Comparison of ENCODE assay signal across 8 mouse cellular contexts in the genomic region with DNA sequence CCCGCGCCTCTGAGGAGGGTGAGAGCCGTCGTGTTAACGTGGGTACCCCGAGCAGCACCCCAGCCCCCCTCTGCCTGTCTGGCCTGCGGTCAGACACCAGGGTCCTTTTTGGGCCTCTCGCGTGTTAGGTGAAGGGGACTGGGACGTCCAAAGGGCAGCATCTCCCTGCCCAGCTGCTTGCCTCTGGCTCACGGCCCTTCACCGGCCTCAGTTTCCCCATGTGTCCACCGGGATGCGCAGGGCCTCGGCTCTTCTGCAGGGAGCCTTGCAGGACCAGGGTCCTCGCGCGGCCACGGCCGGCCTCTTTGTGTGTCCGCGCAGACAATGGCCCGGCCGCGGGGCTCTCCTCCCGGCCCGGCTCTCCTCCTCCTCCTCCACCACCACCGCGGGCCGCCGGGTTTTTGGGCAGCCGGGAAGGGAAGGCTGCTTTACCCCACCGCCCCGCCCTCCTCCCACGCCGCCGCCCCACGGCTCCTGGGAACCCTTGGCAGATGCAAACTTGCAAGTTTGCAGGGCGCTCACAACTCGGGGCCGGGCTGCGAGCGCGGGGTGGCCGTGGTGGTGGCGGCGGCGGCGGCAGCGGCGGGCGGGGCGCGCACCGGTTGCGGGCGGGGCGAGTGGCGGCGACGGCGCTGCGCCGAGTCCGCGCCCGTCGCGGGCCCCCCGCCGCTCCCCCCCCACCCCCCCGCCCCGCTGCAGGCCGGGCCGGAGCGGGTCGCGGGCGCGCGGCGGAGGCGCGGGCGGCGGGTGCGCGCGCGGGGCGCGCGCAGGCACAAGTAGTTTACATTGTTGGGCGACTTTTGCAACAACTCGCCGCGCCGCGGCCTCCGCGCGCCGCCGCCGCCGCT. TPM values are rescaled to one million over a fixed set of nuclear protein-coding genes. Genes with fewer than 3 reads are reported as not detected.
DNase-seq lines count a peak whose midpoint lies in the region; ATAC-seq and TF ChIP-seq lines count a peak whose summit lies in the region.

No protein-coding gene starts in this region.

- H3K4me3 ChIP-seq in erythroblast, embryonic 14.5 days (replicated peaks) = peak overlapping the region; percentile 71
- H3K4me3 ChIP-seq in intestine, postnatal 0 days (ENCODE audit: low read depth, low read length) = peak overlapping the region; percentile 89
- peak overlapping the region; percentile 85 for H3K4me3 ChIP-seq in liver, adult 2 months (ENCODE audit: insufficient read depth, low read depth, low read length)
- H3K4me3 ChIP-seq in testis, adult 2 months (ENCODE audit: control insufficient read depth, low read depth, low read length) = peak overlapping the region; percentile 58

- peaks cover 30% of the 10 kb centered on the region for H3K27me3 ChIP-seq in erythroblast, embryonic 14.5 days (ENCODE audit: control insufficient read depth)
- no peaks in the 10 kb centered on the region for H3K27me3 ChIP-seq in intestine, postnatal 0 days (replicated peaks; ENCODE audit: control insufficient read depth, insufficient read depth, low read length)
- no peaks in the 10 kb centered on the region for H3K27me3 ChIP-seq in liver, adult 2 months (ENCODE audit: control insufficient read depth, insufficient read depth, low read length)
- H3K27me3 ChIP-seq in testis, adult 2 months (ENCODE audit: control insufficient read depth, insufficient read depth, low read length) = no peaks in the 10 kb centered on the region

- WGBS in intestine, postnatal 0 days = under 1% methylated on average over 45 of the region's 106 CpGs
- WGBS in liver, adult 2 months = 5% methylated on average over 63 of the region's 106 CpGs

- DNase-seq in cerebellum, postnatal 36 days = peak; percentile 39 to 52
- peak; percentile 74 to 81 for DNase-seq in gastrocnemius, postnatal 4 days (ENCODE audit: low spot score in 2 of 2)
- peak; percentile 57 for DNase-seq in liver, adult 2 months (ENCODE audit: extremely low read depth, low read depth, low spot score)
- peak; percentile 56 for DNase-seq in naive thymus-derived CD4-positive, alpha-beta T cell, adult 2 months (ENCODE audit: low read depth)

- no peaks in the 10 kb centered on the region for H3K36me3 ChIP-seq in erythroblast, embryonic 14.5 days (ENCODE audit: control insufficient read depth)
- H3K36me3 ChIP-seq in intestine, postnatal 0 days (ENCODE audit: control insufficient read depth, insufficient read depth) = no peaks in the 10 kb centered on the region
- no peaks in the 10 kb centered on the region for H3K36me3 ChIP-seq in liver, adult 2 months (ENCODE audit: control insufficient read depth, insufficient read depth, low read length)
- H3K36me3 ChIP-seq in testis, adult 2 months (ENCODE audit: control insufficient read depth, insufficient read depth, low read length) = no peaks in the 10 kb centered on the region

- no peaks in the 10 kb centered on the region for H3K9me3 ChIP-seq in erythroblast, embryonic 14.5 days (ENCODE audit: control insufficient read depth, low read length)
- no peaks in the 10 kb centered on the region for H3K9me3 ChIP-seq in intestine, postnatal 0 days (ENCODE audit: control insufficient read depth)

- TF ChIP-seq CTCF in intestine, postnatal 0 days (IDR thresholded peaks at IDR 0.05; ENCODE audit: low read depth) = no peak
- TF ChIP-seq CTCF in liver, adult 2 months (IDR thresholded peaks at IDR 0.05; ENCODE audit: low read depth, low read length) = no peak
- no peak for TF ChIP-seq CTCF in testis, adult 2 months (IDR thresholded peaks at IDR 0.05; ENCODE audit: control insufficient read depth, insufficient read depth, insufficient replicate concordance, low read depth, low read length)

- no peak for ATAC-seq in erythroblast, adult 5-6 weeks (replicated peaks; ENCODE audit: low FRiP score, poor library complexity, severe bottlenecking)
- ATAC-seq in intestine, postnatal 0 days = peak; percentile 66

- peaks cover 40% of the 10 kb centered on the region for H3K79me2 ChIP-seq in liver, adult 2 months (ENCODE audit: control insufficient read depth, insufficient read depth, low read length)

- TF ChIP-seq POLR2A in liver, adult 2 months (IDR thresholded peaks at IDR 0.05; ENCODE audit: extremely low read depth, insufficient read depth, low read length) = peak; percentile 59
- no peak for TF ChIP-seq POLR2A in testis, adult 2 months (IDR thresholded peaks at IDR 0.05; ENCODE audit: control insufficient read depth, low read depth, low read length)

- peak overlapping the region; percentile 97 for H3K27ac ChIP-seq in intestine, postnatal 0 days (ENCODE audit: low read depth, low read length)
- H3K27ac ChIP-seq in liver, adult 2 months (replicated peaks; ENCODE audit: insufficient read depth, low read depth, low read length) = peak overlapping the region; percentile 98
- peak overlapping the region; percentile 26 for H3K27ac ChIP-seq in testis, adult 2 months (ENCODE audit: control insufficient read depth, insufficient read depth, low read depth, low read length)

- H3K9ac ChIP-seq in intestine, postnatal 0 days (ENCODE audit: low read depth, low read length) = peak overlapping the region; percentile 99
- H3K9ac ChIP-seq in liver, adult 2 months (ENCODE audit: low read depth, low read length) = peak overlapping the region; percentile 96

- peak overlapping the region; percentile 97 for H3K4me2 ChIP-seq in intestine, postnatal 0 days (replicated peaks; ENCODE audit: low read depth)

- H3K4me1 ChIP-seq in erythroblast, embryonic 14.5 days (ENCODE audit: control insufficient read depth) = peaks cover 33% of the 10 kb centered on the region
- H3K4me1 ChIP-seq in intestine, postnatal 0 days (replicated peaks; ENCODE audit: control insufficient read depth, insufficient read depth, low read length) = peaks cover 47% of the 10 kb centered on the region
- peaks cover 46% of the 10 kb centered on the region for H3K4me1 ChIP-seq in liver, adult 2 months (ENCODE audit: control insufficient read depth, insufficient read depth, low read length)
- H3K4me1 ChIP-seq in testis, adult 2 months (ENCODE audit: control insufficient read depth, insufficient read depth, low read length) = peaks cover 20% of the 10 kb centered on the region

RNA-seq across cellular contexts. Expression of a gene that starts 0.5 kb away (rescaled TPM):
- 0.55 TPM in 2 replicates for polyA plus RNA-seq in erythroblast, embryonic 14.5 days (2012)
- 1.9 and 3.1 TPM in 2 replicates for total RNA-seq in erythroblast, adult 5-6 weeks (2015; ENCODE audit: low replicate concordance)
- total RNA-seq in erythroblast, adult 5-6 weeks (2017; ENCODE audit: low replicate concordance) = 2.3 and 4.6 TPM in 2 replicates
- total RNA-seq in gastrocnemius, postnatal 4 days (2021) = 10 to 100 TPM; 59.0 to 60.2 TPM
- polyA plus RNA-seq in intestine, postnatal 0 days (2015; fragmentation: Nextera tagmentation; extraction: Ambion mirVana) = 9.0 and 10.2 TPM in 2 replicates
- total RNA-seq in liver, adult 2 months (2014; rRNA removed) = 108 and 124 TPM in 2 replicates
- 303 and 313 TPM in 2 replicates for polyA plus RNA-seq in liver, adult 2 months (2012; rRNA removed)
- 54.3 and 55.2 TPM in 2 replicates for polyA plus RNA-seq in testis, adult 2 months (2012; rRNA removed)

Comparison
In these comparisons a context has a peak if more than half of its experiments do, and no peak if none do; other contexts are left out.
1. H3K27ac ChIP-seq: peak in every context shown above with its lines; median percentile 98 in liver, adult 2 months; 97 in intestine, postnatal 0 days; 26 in testis, adult 2 months.